Mouse (Mus musculus) neural tube, embryonic 14.5 days (tissue): Measurements from ENCODE around the gene Snrpd2. TPM values are rescaled to one million over a fixed set of nuclear protein-coding genes. Genes with fewer than 3 reads are reported as not detected.
A peak's percentile ranks its signal among the peaks of the same experiment; 100 is the strongest.

Experiments
- ATAC-seq: fragments of 200-750 bp; cut with Nextera tagmentation; 2 replicates; pipeline ENCODE4 v1.8.0; 2017; ENCODE audit warnings: low read depth, mild to moderate bottlenecking, moderate TSS enrichment, moderate library complexity
- H3K27ac ChIP-seq: fragments of 300-500 bp; sonication (generic); 2 replicates; pipeline ENCODE4 v1.5.1; 2014; ENCODE audit warnings: low read depth, mild to moderate bottlenecking, control low read depth, low read length, moderate library complexity, mixed read lengths
- H3K27me3 ChIP-seq: fragments of 300-500 bp; sonication (generic); 2 replicates; pipeline ENCODE4 v1.6.1; 2014; ENCODE audit warnings: low read length; ENCODE audit not compliant: control insufficient read depth, insufficient read depth
- H3K36me3 ChIP-seq: fragments of 300-500 bp; sonication (generic); 2 replicates; pipeline ENCODE4 v1.6.1; 2014; ENCODE audit warnings: low read length, mixed read lengths; ENCODE audit not compliant: control insufficient read depth, insufficient read depth
- H3K4me1 ChIP-seq: fragments of 300-500 bp; sonication (generic); 2 replicates; pipeline ENCODE4 v1.6.1; 2014; ENCODE audit warnings: low read length; ENCODE audit not compliant: control insufficient read depth, insufficient read depth
- H3K4me2 ChIP-seq: fragments of 300-500 bp; sonication (generic); 2 replicates; pipeline ENCODE4 v1.6.1; 2014; ENCODE audit warnings: mild to moderate bottlenecking, low read depth, low read length, control low read depth
- H3K4me3 ChIP-seq: fragments of 300-500 bp; sonication (generic); 2 replicates; pipeline ENCODE4 v1.5.1; 2014; ENCODE audit warnings: low read depth, low read length, control low read depth, mixed read lengths
- H3K9ac ChIP-seq: fragments of 300-500 bp; sonication (generic); replicated peaks from 2 replicates; pipeline ENCODE4 v1.6.1; 2014; ENCODE audit warnings: low read depth, mild to moderate bottlenecking, control low read depth, low read length, mixed read lengths
- H3K9me3 ChIP-seq: fragments of 300-500 bp; sonication (generic); 2 replicates; pipeline ENCODE4 v1.6.1; 2016; ENCODE audit warnings: low read length; ENCODE audit not compliant: control insufficient read depth
- WGBS: fragments of 180-500 bp; shearing (Covaris S2); extraction: QIAGEN DNeasy Blood & Tissue Kit; methylation state at CpG from one replicate; pipeline ENCODE4 v1.1.7; 2014; 5-methylcytosine and 5-hydroxymethylcytosine counted together
- polyA plus RNA-seq: library from polyadenylated mRNA; unstranded; fragments of >200 nt; fragmentation: Nextera tagmentation; extraction: Ambion mirVana; gene quantifications from 2 replicates; pipeline ENCODE4 v1.2.1, GENCODE M21; 2014

Snrpd2 gene
- polyA plus RNA-seq, 1 experiment from 2014 or later, result 110 TPM

DNA sequence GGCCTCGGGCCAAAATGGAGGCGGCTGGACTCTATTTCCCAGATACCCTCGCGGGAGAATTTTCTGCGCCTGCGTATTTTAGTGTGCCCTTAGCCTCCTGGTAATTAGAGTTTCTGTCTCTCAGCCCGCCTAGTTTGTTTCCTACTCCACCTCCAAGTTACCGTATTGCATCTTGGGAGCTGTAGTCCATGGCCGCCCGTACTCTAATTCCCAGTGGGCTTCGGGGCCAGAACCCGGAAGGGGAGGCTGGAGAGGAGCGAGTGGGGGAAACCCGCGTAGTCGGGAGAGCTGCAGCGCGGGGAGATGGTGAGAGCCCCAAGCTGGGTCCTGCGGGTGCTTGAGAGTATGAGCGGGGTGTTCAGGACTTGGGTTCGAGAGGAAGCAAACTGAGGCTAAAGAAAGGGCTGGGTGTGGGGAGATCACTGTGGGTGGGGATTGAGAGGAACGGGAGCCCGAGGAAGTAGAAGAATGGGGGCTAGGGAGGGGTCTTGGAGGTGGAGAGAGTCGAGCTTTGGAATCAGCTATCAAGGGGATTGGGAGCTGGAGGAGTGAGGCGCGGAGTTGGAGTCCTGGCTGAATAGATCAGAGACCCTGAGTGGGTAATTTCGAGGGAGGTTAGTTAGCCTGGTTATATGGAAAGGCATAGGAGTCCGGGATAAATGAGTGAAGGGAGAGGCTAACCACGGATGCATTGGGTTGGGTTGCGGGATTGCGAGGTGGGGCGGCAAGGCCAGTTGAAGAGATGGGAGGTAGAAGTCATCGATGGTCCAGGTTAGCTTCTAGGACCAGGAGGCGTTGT is 29.7 kb upstream of the Snrpd2 start, which contains the start of gene Fbxo46:
Gene Fbxo46, plus strand, starts transcription at position 229 of the 799 bp plus-strand sequence.
- H3K27ac ChIP-seq, result peak within 1 kb of the TSS; percentile 46; the same call in 1 of the 2 replicates
- peak; percentile 91 for ATAC-seq
- 4% methylated on average over 34 of the region's 34 CpGs for WGBS

DNA sequence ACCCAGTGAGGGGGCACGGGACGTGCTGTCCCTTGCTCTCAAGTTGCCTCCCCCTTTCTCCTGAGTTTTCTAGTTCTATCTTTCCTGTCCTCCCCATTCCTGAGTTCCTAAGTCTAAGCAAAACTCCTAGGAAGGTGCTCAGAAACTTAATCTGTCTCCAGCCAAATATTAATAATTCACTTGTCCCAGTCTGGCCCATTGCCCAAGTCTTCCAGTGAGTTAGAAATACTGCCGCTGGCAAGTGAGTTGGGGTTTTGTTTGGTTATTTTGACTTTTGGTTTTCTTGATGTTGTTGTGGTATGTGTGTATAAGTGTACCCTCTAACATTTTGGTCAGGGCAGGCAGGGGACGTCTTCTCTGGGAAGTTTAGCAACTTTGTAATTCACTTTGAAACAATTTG is 27.8 kb upstream of the Snrpd2 start:
- Histone ChIP-seq H3K9ac (no peak overlapping the region), H3K4me2 (no peak overlapping the region), H3K4me1 (peaks cover 6% of the 10 kb centered on the region; the same call in 1 of the 2 replicates), H3K4me3 (no peak overlapping the region), H3K27me3 (no peaks in the 10 kb centered on the region), H3K36me3 (no peaks in the 10 kb centered on the region), H3K9me3 (no peaks in the 10 kb centered on the region), H3K27ac (no peak overlapping the region)
- 95% methylated on average over 4 of the region's 4 CpGs for WGBS
- no peak for ATAC-seq

More for the DNA sequence above, 29.7 kb upstream of the Snrpd2 start, which contains the start of gene Fbxo46:
- Histone ChIP-seq H3K4me1 (peaks cover 6% of the 10 kb centered on the region; the same call in 1 of the 2 replicates), H3K9me3 (no peaks in the 10 kb centered on the region), H3K36me3 (no peaks in the 10 kb centered on the region), H3K27me3 (no peaks in the 10 kb centered on the region), H3K4me2 (peak within 1 kb of the TSS; percentile 68), H3K9ac (peak within 1 kb of the TSS; percentile 71), H3K4me3 (peak within 1 kb of the TSS; percentile 66)

DNA sequence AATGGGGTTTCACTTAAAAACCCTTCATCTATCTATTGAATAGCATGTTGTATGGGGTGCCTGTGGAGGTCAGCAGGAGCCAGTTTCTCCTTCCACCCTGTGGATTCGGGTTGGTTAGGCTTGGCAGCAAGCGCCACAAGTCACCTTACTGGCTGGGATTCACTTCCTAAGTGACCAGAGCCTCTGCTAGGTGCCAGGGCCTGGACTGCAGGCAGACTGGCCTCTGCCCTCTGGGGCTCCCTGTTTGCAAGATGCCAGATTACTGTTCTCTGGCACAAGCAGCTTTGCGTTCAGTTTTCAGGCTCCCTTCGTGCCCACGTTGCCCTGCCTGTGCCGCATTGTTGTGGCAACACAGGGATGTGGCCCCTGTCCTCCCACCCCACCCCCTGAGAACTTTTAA is 24.8 kb upstream of the Snrpd2 start:
- Histone ChIP-seq H3K4me1 (peaks cover 6% of the 10 kb centered on the region; the same call in 1 of the 2 replicates), H3K9ac (no peak overlapping the region), H3K4me3 (no peak overlapping the region), H3K27me3 (no peaks in the 10 kb centered on the region), H3K27ac (no peak overlapping the region), H3K36me3 (no peaks in the 10 kb centered on the region), H3K4me2 (no peak overlapping the region), H3K9me3 (no peaks in the 10 kb centered on the region)
- 95% methylated on average over 6 of the region's 6 CpGs for WGBS
- ATAC-seq, result no peak

DNA sequence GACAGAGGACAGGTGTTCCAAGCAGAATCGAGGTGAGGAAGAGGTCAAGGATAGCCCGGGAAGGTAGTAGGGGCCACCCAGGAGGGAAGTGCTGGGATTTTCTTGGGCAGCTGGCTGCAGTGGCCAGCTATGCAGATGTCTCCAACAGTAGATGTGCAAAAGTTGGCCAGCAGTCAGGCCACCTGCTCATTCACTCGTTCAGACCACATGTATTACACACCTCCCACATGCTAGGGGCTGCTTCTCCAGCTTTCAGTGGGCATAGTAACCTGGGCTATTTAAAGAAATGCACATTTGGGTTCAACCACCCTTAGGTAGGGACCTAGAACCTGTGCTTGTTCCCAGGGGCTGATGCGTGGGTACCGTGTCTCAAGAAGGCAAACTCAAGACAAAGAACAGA is 21.8 kb upstream of the Snrpd2 start:
- Histone ChIP-seq H3K27me3 (no peaks in the 10 kb centered on the region), H3K9me3 (no peaks in the 10 kb centered on the region), H3K4me2 (no peak overlapping the region), H3K4me3 (no peak overlapping the region), H3K9ac (no peak overlapping the region), H3K4me1 (peaks cover 12% of the 10 kb centered on the region; the same call in 1 of the 2 replicates), H3K36me3 (no peaks in the 10 kb centered on the region), H3K27ac (no peak overlapping the region)
- 95% methylated on average over 5 of the region's 5 CpGs for WGBS
- no peak for ATAC-seq

DNA sequence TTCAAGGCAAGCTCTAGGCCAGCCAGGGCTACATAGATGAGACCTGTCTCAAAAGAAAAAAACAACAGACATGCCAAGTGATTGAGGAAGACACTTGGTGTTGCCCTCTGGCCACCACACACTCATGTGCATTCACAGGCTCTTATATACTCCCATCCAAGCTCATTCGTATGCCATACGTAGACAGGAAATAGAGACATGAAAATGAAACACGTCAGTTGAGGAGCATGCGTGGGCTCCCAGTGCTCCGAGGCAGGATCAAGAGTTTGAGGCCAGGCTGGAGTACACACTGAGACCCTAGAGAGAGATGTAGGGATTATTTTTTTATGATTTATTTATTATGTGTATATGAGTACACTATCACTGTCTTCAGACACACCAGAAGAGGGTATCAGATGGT is 20.1 kb upstream of the Snrpd2 start:
- no peak overlapping the region for H3K9ac ChIP-seq
- H3K27me3 ChIP-seq, result no peaks in the 10 kb centered on the region
- H3K4me1 ChIP-seq, result peaks cover 12% of the 10 kb centered on the region; the same call in 1 of the 2 replicates
- 96% methylated on average over 5 of the region's 5 CpGs for WGBS
- ATAC-seq, result no peak
- H3K27ac ChIP-seq, result no peak overlapping the region
- H3K36me3 ChIP-seq, result no peaks in the 10 kb centered on the region
- no peaks in the 10 kb centered on the region for H3K9me3 ChIP-seq
- no peak overlapping the region for H3K4me2 ChIP-seq
- no peak overlapping the region for H3K4me3 ChIP-seq

DNA sequence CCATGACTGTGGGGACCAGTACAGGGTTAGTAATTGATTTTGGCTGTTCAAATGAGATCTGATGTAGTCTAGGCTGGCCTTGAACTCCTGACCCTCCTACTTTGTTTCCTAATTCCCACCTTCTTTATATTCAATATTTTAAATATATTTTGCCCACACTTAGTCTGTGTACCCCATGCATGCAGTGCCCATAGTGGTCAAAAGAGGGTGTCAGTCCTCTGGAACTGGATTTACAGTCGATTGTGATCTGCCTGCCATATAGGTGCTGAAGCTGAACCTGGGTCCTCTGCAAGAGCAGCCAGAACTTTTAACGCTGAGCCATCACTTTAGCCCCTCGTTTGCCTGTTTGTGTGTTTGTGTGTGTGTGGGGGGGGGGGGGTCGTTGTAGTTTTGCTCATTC is 18.9 kb upstream of the Snrpd2 start:
- H3K9me3 ChIP-seq, result no peaks in the 10 kb centered on the region
- peak overlapping the region; percentile 43; the same call in 1 of the 2 replicates for H3K4me3 ChIP-seq
- peaks cover 12% of the 10 kb centered on the region; the same call in 1 of the 2 replicates for H3K4me1 ChIP-seq
- peaks cover 3% of the 10 kb centered on the region for H3K36me3 ChIP-seq
- H3K9ac ChIP-seq, result no peak overlapping the region; the same call in 1 of the 2 replicates
- WGBS, result 38% methylated on average over 4 of the region's 4 CpGs
- no peaks in the 10 kb centered on the region for H3K27me3 ChIP-seq
- no peak for ATAC-seq
- H3K27ac ChIP-seq, result peak overlapping the region; percentile 88
- peak overlapping the region; percentile 60 for H3K4me2 ChIP-seq

DNA sequence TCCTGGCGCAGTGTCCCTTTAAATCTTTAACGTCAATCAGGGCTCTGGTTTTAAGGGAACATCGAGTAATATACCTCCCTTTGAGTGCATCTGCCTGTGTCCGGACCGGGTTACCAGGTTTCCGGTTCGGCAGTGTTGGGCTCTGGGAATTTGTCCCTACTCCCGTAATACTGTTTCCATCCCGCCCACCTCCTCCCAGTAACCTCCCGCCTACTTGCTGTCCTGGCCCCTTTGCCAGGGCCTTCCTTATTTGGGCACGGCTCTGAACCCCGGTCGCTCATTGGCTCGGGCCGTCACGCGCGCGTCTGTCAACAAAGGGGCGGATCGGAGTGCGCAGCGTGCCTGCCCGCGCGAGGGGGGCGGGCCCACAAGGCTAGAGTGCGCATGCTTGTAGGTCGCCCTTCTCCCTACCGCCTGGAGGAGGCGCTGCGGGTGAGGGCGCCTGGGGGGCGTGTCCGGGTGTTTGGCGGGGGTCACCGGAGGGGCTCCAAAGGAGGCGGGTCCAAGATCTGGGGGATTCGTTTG is 18.1 kb upstream of the Snrpd2 start:
- H3K4me3 ChIP-seq, result peak overlapping the region; percentile 43
- H3K9me3 ChIP-seq, result no peaks in the 10 kb centered on the region
- peak overlapping the region; percentile 88 for H3K27ac ChIP-seq
- H3K9ac ChIP-seq, result peak overlapping the region; percentile 46
- H3K4me2 ChIP-seq, result peak overlapping the region; percentile 60
- H3K36me3 ChIP-seq, result peaks cover 10% of the 10 kb centered on the region
- peaks cover 12% of the 10 kb centered on the region; the same call in 1 of the 2 replicates for H3K4me1 ChIP-seq
- H3K27me3 ChIP-seq, result no peaks in the 10 kb centered on the region
- WGBS, result under 1% methylated on average over 39 of the region's 39 CpGs
- ATAC-seq, result peak; percentile 98

DNA sequence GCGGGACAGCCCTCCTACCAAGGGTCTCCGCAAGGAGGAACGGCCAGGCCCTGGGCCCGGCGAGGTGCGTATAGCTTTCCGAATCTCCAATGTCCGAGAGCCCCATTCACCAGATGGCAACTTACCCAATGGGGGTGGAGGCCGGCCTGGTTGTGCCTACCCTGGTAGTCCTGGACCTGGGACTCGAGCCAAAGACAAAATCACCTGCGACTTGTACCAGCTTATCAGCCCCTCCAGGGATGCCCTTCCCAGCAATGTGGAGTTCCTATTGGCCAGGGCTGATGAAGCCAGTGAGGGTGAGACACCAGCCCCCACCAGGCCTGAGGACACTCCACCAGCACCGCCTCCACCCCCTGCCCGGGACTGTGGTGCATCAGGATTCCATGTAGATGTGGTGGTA is 13.4 kb upstream of the Snrpd2 start:
- Histone ChIP-seq H3K9ac (no peak overlapping the region), H3K4me2 (no peak overlapping the region), H3K36me3 (peaks cover 37% of the 10 kb centered on the region), H3K27ac (no peak overlapping the region), H3K27me3 (no peaks in the 10 kb centered on the region), H3K4me3 (no peak overlapping the region), H3K4me1 (peaks cover 6% of the 10 kb centered on the region; the same call in 1 of the 2 replicates), H3K9me3 (no peaks in the 10 kb centered on the region)
- ATAC-seq, result no peak
- 97% methylated on average over 13 of the region's 13 CpGs for WGBS
